Mouse (Mus musculus) urinary bladder, adult 2 months (tissue): ENCODE data around the gene Shmt1. TPM values are rescaled to one million over a fixed set of nuclear protein-coding genes. Genes with fewer than 3 reads are reported as not detected.
A peak's percentile ranks its signal among the peaks of the same experiment; 100 is the strongest.
"Not testable (repeated sequence)": the region's sequence is repeated elsewhere in the genome, so short reads cannot be mapped to it uniquely, and the experiment has no call there.

ENCODE experiments used
- DNase-seq: peaks from one replicate; pipeline ENCODE4 v3.0.0; 2022; ENCODE audit warnings: low spot score
- polyA plus RNA-seq: library from polyadenylated mRNA; depleted of rRNA; stranded (reverse); fragments of >200 nt; gene quantifications from 2 replicates; pipeline ENCODE4 v1.2.3, GENCODE M21; 2012; rRNA removed

The Shmt1 gene
- 11.6 and 14.1 TPM in 2 replicates for polyA plus RNA-seq

- not testable (repeated sequence) for DNase-seq
Observed at GRCm38 (mm10) chr11:60811618-60812017, at the start of gene Shmt1. Gene Shmt1 (minus strand): TSS chr11:60811718.

DNA sequence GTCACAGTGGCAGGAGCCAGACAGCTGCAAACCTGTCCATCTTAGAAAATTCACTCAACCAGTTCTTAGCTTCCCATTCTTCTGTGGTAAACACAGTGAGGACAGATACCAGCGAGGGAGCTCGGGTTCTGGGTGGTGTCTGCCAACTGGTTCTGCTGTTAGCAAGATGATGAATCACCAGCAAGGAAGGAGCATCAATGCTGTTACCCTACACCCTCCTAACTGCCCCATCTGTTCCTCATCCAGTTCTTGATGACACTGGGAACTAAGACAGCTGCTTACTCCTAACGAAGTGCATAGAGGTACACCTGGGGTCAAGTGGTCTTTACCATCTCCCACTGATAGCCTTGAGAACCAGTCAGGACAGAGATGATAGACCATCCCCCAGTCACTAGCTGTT lies 45.1 kb upstream of the Shmt1 start:
- DNase-seq = no peak

DNA sequence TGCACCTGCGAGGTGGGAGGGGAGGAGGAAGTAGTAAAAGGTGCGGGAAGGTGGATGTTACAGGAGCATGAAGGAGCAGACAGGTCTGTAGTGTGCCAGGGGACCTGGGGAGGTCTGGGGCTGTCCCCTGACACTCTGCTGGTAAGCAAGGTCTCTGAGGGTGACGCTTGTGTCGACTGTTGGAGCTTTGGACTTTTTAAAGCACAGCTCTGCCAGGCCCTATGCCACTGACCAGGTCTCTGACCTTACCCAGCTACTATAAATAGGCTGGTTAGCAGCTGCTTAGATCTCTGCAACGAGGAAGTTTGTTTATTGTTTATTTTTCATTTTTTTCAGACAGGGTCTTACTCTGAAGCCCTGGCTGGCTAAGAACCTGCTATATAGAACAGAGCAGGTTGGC lies 33.9 kb upstream of the Shmt1 start:
- no peak for DNase-seq

DNA sequence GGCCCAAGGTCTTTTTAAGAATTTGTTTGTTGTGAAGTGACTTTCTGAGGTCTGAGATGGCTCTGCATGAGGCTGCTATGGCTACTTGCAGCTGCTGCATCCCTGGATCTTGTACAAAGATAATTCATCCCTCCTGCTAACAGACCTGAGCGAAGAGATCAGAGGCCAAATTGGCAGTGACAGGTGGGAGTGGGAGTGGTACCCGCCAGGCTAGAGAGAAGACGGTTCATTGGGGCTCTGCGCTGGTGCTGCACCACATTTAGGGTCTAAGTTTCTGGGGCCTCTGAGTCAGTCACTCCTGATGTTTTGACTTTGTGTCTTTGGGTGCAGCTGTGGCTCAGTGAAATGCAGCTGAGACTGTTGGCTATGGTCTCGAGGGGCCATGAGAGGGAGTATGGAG lies 31.9 kb upstream of the Shmt1 start:
- no peak for DNase-seq

GRCm38 (mm10) chr11:60841467-60842200 lies 30.1 kb upstream of the Shmt1 start:
- DNase-seq = no peak

- DNase-seq = no peak
Observed at GRCm38 (mm10) chr11:60837644-60838406, 26.3 kb upstream of the Shmt1 start.

GRCm38 (mm10) chr11:60836897-60837296 lies 25.4 kb upstream of the Shmt1 start:
- DNase-seq = no peak

DNA sequence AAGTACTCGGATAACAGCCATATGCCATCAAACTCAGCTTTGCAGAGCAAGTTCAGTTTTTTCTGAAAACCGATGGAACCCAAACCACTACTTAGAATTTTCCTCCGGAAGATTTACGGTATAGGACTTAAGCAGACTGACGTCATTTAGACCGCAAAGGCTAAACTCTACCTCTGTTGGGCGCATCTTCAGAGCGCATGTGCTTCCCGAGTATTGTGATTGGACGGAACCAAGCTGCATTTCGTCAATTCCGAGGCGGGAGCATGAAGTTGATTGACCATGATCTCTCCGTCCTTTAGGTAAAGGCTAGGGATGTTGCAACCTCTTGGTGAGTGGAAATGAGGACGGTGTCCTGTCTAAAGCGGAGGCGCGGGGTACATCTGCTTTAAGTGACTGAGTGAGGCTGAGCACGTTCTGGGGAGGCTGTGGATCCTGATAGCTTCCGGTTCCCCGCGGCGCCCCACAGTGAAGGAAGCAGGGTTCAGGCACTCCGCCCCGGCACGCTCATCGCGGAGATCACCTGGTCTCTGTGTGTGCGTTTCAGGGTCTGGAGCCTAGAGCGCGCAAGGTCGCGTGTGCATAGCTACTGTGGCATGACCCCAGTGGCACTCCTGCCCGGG lies 19.0 kb upstream of the Shmt1 start, which contains the start of gene Dhrs7b:
Gene Dhrs7b, plus strand, starts transcription at position 199 of the 620 bp plus-strand sequence.
- DNase-seq = peak; percentile 60

GRCm38 (mm10) chr11:60828903-60829302 lies 17.4 kb upstream of the Shmt1 start:
- no peak for DNase-seq

DNA sequence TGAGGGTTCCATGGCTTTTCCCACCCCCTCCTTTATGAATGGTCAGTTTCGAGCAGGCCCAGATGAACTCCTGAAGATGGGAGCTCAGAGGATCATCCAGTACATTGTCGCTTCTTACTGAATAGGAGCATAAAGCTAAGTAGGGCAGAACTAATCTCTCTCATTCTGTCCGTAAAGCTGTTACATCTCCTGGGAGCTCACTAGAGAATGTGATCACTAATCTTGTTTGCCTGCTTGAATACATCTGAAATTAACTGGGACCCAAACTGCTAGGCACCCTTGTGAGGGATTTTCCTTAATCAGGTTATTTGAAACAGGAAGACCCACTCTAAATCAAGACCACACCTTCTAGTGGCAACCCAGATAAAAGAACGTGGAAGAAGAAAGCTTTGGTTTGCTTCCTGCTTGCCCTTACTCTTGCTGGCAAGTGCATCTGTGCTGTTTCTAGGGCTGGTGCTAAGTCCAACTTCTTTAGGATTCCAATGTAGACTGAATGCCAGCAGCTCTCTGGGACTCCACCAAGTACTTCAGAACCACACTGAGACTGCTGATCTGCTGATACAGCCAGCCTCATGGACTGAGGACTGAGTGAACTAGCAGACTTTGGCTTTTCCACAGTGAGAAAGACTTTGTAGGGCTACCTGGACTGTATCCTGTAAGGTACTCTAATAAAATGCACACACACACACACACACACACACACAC lies 15.9 kb upstream of the Shmt1 start:
- no peak for DNase-seq

GRCm38 (mm10) chr11:60826700-60827099 lies 15.2 kb upstream of the Shmt1 start:
- DNase-seq = no peak

DNA sequence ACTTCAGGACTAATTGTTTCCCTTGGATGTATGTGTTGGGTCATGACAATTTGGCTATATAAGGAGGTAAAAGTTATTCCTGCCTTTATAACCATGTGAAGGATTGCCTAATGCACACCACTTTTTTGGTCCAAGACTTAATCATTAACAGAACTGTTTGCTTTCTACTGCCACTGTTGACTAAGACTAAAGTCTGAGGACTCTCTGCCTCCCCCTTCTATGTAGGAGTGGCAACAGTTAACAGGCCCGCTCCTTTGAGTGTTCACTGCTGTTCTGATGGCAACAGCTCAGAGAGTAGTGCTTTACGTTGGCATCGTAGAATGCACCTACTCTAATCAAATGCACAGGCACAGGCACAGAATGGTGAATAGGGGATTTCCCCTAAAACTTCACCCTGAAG lies 13.7 kb upstream of the Shmt1 start:
- no peak for DNase-seq

DNA sequence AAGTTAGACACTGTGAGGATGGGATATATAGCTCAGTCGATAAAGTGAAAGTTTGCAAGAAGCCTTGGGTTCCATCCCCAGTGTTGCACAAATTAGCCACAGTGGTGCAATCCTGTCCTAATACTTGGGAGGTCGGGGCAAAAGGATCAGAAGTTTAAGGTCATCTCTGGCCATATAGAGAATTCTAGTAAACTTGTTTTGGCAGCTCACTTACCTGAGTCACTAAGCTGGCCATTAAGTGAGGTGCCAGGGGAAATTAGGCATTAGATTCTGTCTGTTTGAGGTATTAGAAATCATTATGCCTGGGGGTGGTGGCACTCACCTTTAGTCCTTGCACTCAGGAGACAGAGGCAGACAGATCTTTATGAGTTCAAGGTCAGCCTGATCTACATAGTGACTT lies 12.3 kb upstream of the Shmt1 start:
- DNase-seq = no peak

DNA sequence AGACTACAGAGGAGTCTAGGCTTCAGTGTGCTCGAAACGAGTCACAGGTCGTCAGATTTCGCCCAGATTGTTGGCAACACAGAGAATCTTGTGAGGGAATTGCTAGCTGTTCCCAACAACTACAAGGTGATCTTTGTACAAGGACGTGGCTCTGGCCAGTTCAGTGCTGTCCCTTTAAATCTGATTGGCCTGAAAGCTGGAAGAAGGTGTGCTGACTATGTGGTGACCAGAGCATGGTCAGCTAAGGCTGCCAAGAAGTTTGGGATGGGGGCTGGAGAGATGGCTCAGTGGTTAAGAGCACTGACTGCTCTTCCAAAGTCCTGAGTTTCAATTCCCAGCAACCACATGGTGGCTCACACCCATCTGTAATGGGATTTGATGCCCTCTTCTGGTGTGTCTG lies 4.9 kb upstream of the Shmt1 start:
- no peak for DNase-seq

GRCm38 (mm10) chr11:60811054-60811460 lies 461 bp downstream of the Shmt1 start:
- DNase-seq = peak; percentile 86

GRCm38 (mm10) chr11:60810046-60810965 lies 1.2 kb downstream of the Shmt1 start:
- DNase-seq = no peak

GRCm38 (mm10) chr11:60809546-60809945 lies 2.0 kb downstream of the Shmt1 start:
- no peak for DNase-seq

- DNase-seq = no peak
Observed at GRCm38 (mm10) chr11:60808286-60809070, 3.0 kb downstream of the Shmt1 start.

GRCm38 (mm10) chr11:60800892-60801291 lies 10.6 kb downstream of the Shmt1 start:
- no peak for DNase-seq

DNA sequence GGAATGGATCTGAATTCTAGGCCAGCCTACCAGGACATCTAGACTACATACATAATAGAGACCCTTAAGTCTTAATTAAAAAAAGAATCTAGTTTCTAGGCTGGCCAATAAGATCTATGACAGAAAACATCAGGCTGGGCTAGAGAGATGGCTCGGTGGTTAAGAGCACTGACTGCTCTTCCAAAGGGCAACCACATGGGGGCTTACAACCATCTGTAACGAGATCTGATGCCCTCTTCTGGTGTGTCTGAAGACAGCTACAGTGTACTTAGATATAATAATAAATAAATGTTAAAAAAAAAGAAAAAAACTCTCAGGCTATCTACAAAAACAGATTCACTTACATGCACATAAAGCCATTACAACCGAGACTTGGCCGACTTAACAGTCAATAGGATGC lies 11.5 kb downstream of the Shmt1 start:
- DNase-seq = no peak
